Comparison of ENCODE assay signal across 16 mouse cellular contexts in the genomic region with DNA sequence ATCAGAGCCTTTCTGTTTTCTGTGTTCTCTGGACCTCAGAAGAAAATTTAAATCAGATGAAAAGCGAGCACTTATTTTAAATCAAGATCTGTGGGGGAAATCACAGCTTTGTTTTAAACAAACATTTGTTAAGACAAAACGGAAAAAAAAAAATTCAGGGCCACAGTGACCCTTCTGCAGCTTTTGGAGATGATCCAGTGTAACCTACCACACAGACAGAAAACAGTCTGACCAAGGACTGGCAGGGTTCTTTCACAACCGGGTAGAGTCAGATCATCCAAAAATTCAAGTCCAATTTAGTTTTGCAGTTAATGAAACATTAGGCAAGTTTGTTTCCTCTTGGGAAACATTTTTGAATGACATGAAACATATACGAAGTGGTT. TPM values are rescaled to one million over a fixed set of nuclear protein-coding genes. Genes with fewer than 3 reads are reported as not detected.
"Had no signal": no experiment of that assay in that cellular context is flagged by ENCODE, and none has a peak within 500 bp of the region (broad histone marks: within the 10 kb centered on the region; RNA-seq: fewer than 3 reads in every experiment).

No protein-coding gene starts in this region.

- H3K9ac ChIP-seq: limb, embryonic 13.5 days; liver, embryonic 14.5 days; midbrain, embryonic 13.5 days; neural tube, embryonic 15.5 days had no signal

- H3K36me3 ChIP-seq: limb, embryonic 13.5 days; midbrain, embryonic 13.5 days; neural tube, embryonic 15.5 days had no signal

- DNase-seq: kidney, adult 9 months; kidney, postnatal 36 days; lung, adult 18-20 months; right cerebral cortex, postnatal 4 days; spleen, adult 18-20 months; thymus, postnatal 4 days had no signal

- H3K4me3 ChIP-seq: limb, embryonic 13.5 days; midbrain, embryonic 13.5 days; myocyte; neural tube, embryonic 15.5 days had no signal

- H3K27ac ChIP-seq: kidney, postnatal 0 days; limb, embryonic 13.5 days; liver, embryonic 14.5 days; midbrain, embryonic 13.5 days; neural tube, embryonic 15.5 days had no signal

- H3K9me3 ChIP-seq: limb, embryonic 13.5 days; midbrain, embryonic 13.5 days; neural tube, embryonic 15.5 days had no signal

- ATAC-seq: midbrain, embryonic 13.5 days had no signal

- H3K4me2 ChIP-seq: limb, embryonic 13.5 days; midbrain, embryonic 13.5 days; neural tube, embryonic 15.5 days had no signal

RNA-seq across cellular contexts. Expression of a gene that starts 21.3 kb away (rescaled TPM):
- polyA plus RNA-seq: kidney, postnatal 0 days; liver, adult 2 months; liver, embryonic 14.5 days; lung, embryonic 16.5 days; myocyte; neural tube, embryonic 11.5 days; neural tube, embryonic 15.5 days; stomach, embryonic 14.5 days had no signal

RNA-seq across cellular contexts. Expression of a gene that starts 27.9 kb away (rescaled TPM):
- polyA plus RNA-seq: kidney, postnatal 0 days; liver, adult 2 months; liver, embryonic 14.5 days; lung, embryonic 16.5 days; midbrain, embryonic 13.5 days; myocyte; neural tube, embryonic 11.5 days; stomach, embryonic 14.5 days had no signal
